Mouse (Mus musculus) heart, postnatal 14 days (tissue): ENCODE results near the gene Sult4a1. TPM values are rescaled to one million over a fixed set of nuclear protein-coding genes. Genes with fewer than 3 reads are reported as not detected.

Experiments used
- DNase-seq, 2 experiments: peaks; one replicate each; pipeline ENCODE4 v3.0.0; 2021 to 2022
- intact Hi-C: fragments of 180-260 bp; cut with DNase I; formaldehyde crosslinking; loops from one replicate; pipeline ENCODE4 v1.15.1; 2025
- total RNA-seq, 2 experiments: library from RNA; stranded (reverse); gene quantifications; 2 replicates each; pipeline ENCODE4 v1.2.3; 2021

The Sult4a1 gene
- total RNA-seq, 2 experiments from 2014 or later: 0.14 to 0.17 TPM

- peak; percentile 74 to 86 for DNase-seq
- intact Hi-C loops: loop anchor here (1.0 to 10.0 kb wide), 3 partner anchors 197 to 419 kb away; no protein-coding TSS in a partner anchor
These were observed 51.7 kb downstream of the Sult4a1 start for GRCm38 (mm10) chr15:84053859-84054258.

GRCm38 (mm10) chr15:84053240-84053639, 52.3 kb downstream of the Sult4a1 start:
- DNase-seq: no peak
- intact Hi-C loops: loop anchor here (10.0 kb wide), 1 partner anchor 418 kb away; no protein-coding TSS in a partner anchor

GRCm38 (mm10) chr15:84052390-84052789, 53.2 kb downstream of the Sult4a1 start:
- no peak for DNase-seq
- intact Hi-C loops: loop anchor here (10.0 kb wide), 1 partner anchor 418 kb away; no protein-coding TSS in a partner anchor

- peak in 1 of 2 experiments; percentile 18 for DNase-seq
These were observed 56.0 kb downstream of the Sult4a1 start for GRCm38 (mm10) chr15:84049570-84049969.

GRCm38 (mm10) chr15:84045562-84045961, 60.0 kb downstream of the Sult4a1 start:
- DNase-seq: no peak
- intact Hi-C loops: no loop called here

More at GRCm38 (mm10) chr15:84049570-84049969, 56.0 kb downstream of the Sult4a1 start:
- intact Hi-C loops: no loop called here

GRCm38 (mm10) chr15:84037067-84037466, 68.5 kb downstream of the Sult4a1 start:
- intact Hi-C loops: no loop called here
- DNase-seq: no peak

Other genes with a start within 250 kb of the Sult4a1 start
- gene Efcab6, start 40.4 kb downstream of the Sult4a1 start, total RNA-seq: not detected
- gene Pnpla5, start 17.4 kb upstream of the Sult4a1 start, total RNA-seq: not detected
- 10 to 100 TPM in 1 of 2 experiments, 1 to 10 TPM in 1; 8.2 to 10.4 TPM for gene Pnpla3, start 62.1 kb upstream of the Sult4a1 start, total RNA-seq
- gene Samm50, start 86.5 kb upstream of the Sult4a1 start, total RNA-seq: 100 to 1,000 TPM; 265 to 269 TPM
- gene Parvb, start 126.3 kb upstream of the Sult4a1 start, total RNA-seq: 100 to 1,000 TPM; 149 to 151 TPM
- gene Parvg, start 218.3 kb upstream of the Sult4a1 start, total RNA-seq: 1 to 10 TPM; 2.1 to 5.2 TPM